Mouse (Mus musculus): ENCODE results near the gene Abca12. TPM values are rescaled to one million over a fixed set of nuclear protein-coding genes. Genes with fewer than 3 reads are reported as not detected.
A peak's percentile ranks its signal among the peaks of the same experiment; 100 is the strongest.

The Abca12 gene
- polyA plus RNA-seq, 1 experiment from 2014 or later, result 0.04 TPM

- DNase-seq (ENCODE audit: low spot score), result no peak
- Histone ChIP-seq H3K4me3 (no peak overlapping the region), H3K4me1 (peaks cover 17% of the 10 kb centered on the region; the same call in 1 of the 2 replicates), H3K9me3 (replicated peaks) (no peaks in the 10 kb centered on the region), H3K27ac (no peak overlapping the region), H3K27me3 (ENCODE audit: low read depth, poor library complexity, severe bottlenecking) (no peaks in the 10 kb centered on the region), H3K36me3 (no peaks in the 10 kb centered on the region)
- 48% methylated on average over 3 of the region's 3 CpGs for WGBS
Measured at GRCm38 (mm10) chr1:71306196-71306595, 108.5 kb downstream of the Abca12 start.

- H3K36me3 ChIP-seq, result no peaks in the 10 kb centered on the region
- H3K27me3 ChIP-seq (ENCODE audit: low read depth, poor library complexity, severe bottlenecking), result no peaks in the 10 kb centered on the region
- no peak overlapping the region for H3K4me3 ChIP-seq
- 93% methylated on average over 2 of the region's 2 CpGs for WGBS
- H3K9me3 ChIP-seq (replicated peaks), result no peaks in the 10 kb centered on the region
- no peak for DNase-seq (ENCODE audit: low spot score)
- peaks cover 17% of the 10 kb centered on the region; the same call in 1 of the 2 replicates for H3K4me1 ChIP-seq
- H3K27ac ChIP-seq, result no peak overlapping the region
Measured at GRCm38 (mm10) chr1:71304588-71304987, 110.1 kb downstream of the Abca12 start.

DNA sequence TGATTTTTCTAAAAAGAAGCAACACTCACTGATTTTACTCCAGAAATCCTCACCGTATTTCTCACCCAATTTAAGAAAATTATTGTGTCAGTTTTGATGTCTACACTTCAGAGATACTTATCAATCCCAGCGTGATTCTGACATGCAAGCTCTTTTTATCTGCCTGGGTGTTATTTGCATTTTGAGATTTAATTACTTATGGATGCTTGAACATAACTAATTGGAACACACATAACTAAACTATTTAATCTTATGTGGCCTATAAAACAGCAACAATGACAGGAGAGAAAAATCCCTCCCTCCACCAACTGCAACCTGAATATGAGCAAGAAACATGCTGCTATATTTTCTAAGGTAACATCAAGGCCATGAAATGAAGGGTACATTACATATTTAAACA, 117.7 kb downstream of the Abca12 start:
- H3K36me3 ChIP-seq, result no peaks in the 10 kb centered on the region
- WGBS, result 78% methylated on average over 2 of the region's 2 CpGs
- H3K27me3 ChIP-seq (ENCODE audit: low read depth, poor library complexity, severe bottlenecking), result no peaks in the 10 kb centered on the region
- DNase-seq (ENCODE audit: low spot score), result no peak
- H3K27ac ChIP-seq, result no peak overlapping the region
- no peaks in the 10 kb centered on the region for H3K4me1 ChIP-seq
- H3K4me3 ChIP-seq, result no peak overlapping the region
- no peaks in the 10 kb centered on the region for H3K9me3 ChIP-seq (replicated peaks)

GRCm38 (mm10) chr1:71296585-71296984, 118.1 kb downstream of the Abca12 start:
- Histone ChIP-seq H3K27me3 (ENCODE audit: low read depth, poor library complexity, severe bottlenecking) (no peaks in the 10 kb centered on the region), H3K27ac (no peak overlapping the region), H3K4me1 (no peaks in the 10 kb centered on the region), H3K9me3 (replicated peaks) (no peaks in the 10 kb centered on the region), H3K4me3 (no peak overlapping the region), H3K36me3 (no peaks in the 10 kb centered on the region)
- DNase-seq (ENCODE audit: low spot score), result no peak
- 78% methylated on average over 2 of the region's 2 CpGs for WGBS

DNA sequence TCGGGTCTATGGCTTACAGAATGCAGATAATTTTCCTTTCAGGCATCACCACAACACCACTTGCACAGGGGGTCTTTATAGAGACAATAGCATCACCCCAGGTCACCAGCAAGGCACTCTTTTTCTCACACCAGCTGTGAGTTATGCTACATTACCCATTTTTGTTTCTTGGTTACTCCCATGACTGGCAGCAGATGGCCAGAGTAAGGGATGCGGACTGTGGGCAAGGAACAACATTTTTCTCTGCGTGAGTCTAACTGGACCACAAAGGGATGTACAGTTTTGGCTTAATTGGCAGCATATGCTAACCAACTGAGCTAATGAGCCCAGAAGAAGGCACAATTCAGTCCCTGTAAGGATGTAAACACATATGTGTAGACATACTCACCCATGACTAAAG, 122.8 kb downstream of the Abca12 start:
- Histone ChIP-seq H3K27me3 (ENCODE audit: low read depth, poor library complexity, severe bottlenecking) (no peaks in the 10 kb centered on the region), H3K36me3 (no peaks in the 10 kb centered on the region), H3K4me1 (no peaks in the 10 kb centered on the region), H3K27ac (no peak overlapping the region), H3K4me3 (no peak overlapping the region), H3K9me3 (replicated peaks) (no peaks in the 10 kb centered on the region)
- 89% methylated on average over 3 of the region's 3 CpGs for WGBS
- no peak for DNase-seq (ENCODE audit: low spot score)

- H3K27ac ChIP-seq, result no peak overlapping the region
- WGBS, result 25% methylated on average over 5 of the region's 5 CpGs
- no peaks in the 10 kb centered on the region for H3K9me3 ChIP-seq (replicated peaks)
- H3K27me3 ChIP-seq (ENCODE audit: low read depth, poor library complexity, severe bottlenecking), result no peaks in the 10 kb centered on the region
- H3K4me1 ChIP-seq, result no peaks in the 10 kb centered on the region
- no peak overlapping the region for H3K4me3 ChIP-seq
- no peaks in the 10 kb centered on the region for H3K36me3 ChIP-seq
- peak; percentile 77 for DNase-seq (ENCODE audit: low spot score)
Measured at GRCm38 (mm10) chr1:71289511-71289910, 125.2 kb downstream of the Abca12 start.

DNA sequence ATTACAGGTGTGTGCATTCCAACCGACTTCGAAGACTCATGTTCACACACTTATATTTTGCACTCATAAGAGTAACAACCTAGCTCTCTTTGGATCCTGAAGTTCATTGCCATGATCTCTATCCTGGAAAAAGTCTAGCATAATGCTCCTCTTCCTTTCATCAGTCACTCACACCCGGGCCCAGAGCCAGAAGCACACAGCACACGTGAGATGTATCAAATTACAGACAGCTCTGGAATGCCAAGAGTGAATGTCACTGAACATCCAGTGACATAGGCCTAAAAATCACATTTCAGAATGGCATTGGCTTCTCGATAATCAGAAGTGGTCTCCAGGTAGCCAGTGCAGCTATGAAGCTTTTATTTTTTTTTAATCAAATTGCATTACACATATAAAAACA, 137.8 kb downstream of the Abca12 start:
- no peaks in the 10 kb centered on the region for H3K4me1 ChIP-seq
- no peak overlapping the region for H3K4me3 ChIP-seq
- H3K9me3 ChIP-seq (replicated peaks), result no peaks in the 10 kb centered on the region
- H3K36me3 ChIP-seq, result no peaks in the 10 kb centered on the region
- DNase-seq (ENCODE audit: low spot score), result no peak
- H3K27me3 ChIP-seq (ENCODE audit: low read depth, poor library complexity, severe bottlenecking), result no peaks in the 10 kb centered on the region
- no peak overlapping the region for H3K27ac ChIP-seq
- WGBS, result 56% methylated on average over 5 of the region's 5 CpGs

DNA sequence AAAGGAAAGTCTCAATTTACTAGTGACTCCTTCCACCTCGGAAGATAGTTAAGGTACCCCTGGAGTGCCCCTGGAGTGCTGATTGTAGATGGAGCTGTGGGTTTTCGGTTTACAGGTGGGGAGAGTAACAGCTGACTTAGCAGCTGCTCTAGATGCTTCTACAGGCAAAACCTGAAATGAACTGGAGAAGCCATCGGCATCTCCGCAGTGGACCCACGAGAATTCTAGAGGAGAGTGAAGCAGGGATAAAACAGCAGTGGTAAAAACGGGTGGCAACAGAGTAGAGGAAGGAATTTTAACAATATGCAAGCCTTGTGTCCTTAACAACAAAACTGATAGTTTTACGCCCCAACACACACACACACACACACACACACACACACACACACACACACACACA, 142.2 kb downstream of the Abca12 start:
- H3K27ac ChIP-seq, result no peak overlapping the region
- WGBS, result 81% methylated on average over 7 of the region's 7 CpGs
- H3K27me3 ChIP-seq (ENCODE audit: low read depth, poor library complexity, severe bottlenecking), result no peaks in the 10 kb centered on the region
- no peaks in the 10 kb centered on the region for H3K9me3 ChIP-seq (replicated peaks)
- H3K4me3 ChIP-seq, result no peak overlapping the region
- no peak for DNase-seq (ENCODE audit: low spot score)
- H3K36me3 ChIP-seq, result no peaks in the 10 kb centered on the region
- no peaks in the 10 kb centered on the region for H3K4me1 ChIP-seq

- Histone ChIP-seq H3K27ac (no peak overlapping the region), H3K9me3 (replicated peaks) (no peaks in the 10 kb centered on the region), H3K4me3 (no peak overlapping the region), H3K4me1 (no peaks in the 10 kb centered on the region), H3K27me3 (ENCODE audit: low read depth, poor library complexity, severe bottlenecking) (no peaks in the 10 kb centered on the region), H3K36me3 (no peaks in the 10 kb centered on the region)
- no peak for DNase-seq (ENCODE audit: low spot score)
- WGBS, result 81% methylated on average over 8 of the region's 8 CpGs
Measured at GRCm38 (mm10) chr1:71272077-71272476, 142.6 kb downstream of the Abca12 start.

DNA sequence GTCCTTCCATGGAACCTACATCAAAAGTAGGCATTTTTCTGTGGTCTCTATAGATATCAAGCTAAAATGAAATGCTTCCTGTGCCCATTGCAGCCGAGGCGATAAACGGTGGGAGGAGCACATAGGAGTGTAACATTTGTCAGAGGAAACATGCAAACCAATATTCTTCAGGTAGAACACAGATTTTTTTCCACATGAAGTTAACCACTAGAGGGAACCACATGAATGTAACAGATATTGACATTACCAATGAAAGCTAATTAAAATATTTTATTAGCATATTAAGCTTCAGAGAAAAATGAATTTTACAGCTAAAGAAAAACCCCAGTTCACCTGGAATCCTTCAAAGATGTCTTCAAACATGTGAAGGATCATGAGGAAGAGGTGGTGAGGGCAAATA, 144.6 kb downstream of the Abca12 start:
- H3K9me3 ChIP-seq (replicated peaks), result no peaks in the 10 kb centered on the region
- H3K4me1 ChIP-seq, result no peaks in the 10 kb centered on the region
- H3K27me3 ChIP-seq (ENCODE audit: low read depth, poor library complexity, severe bottlenecking), result no peaks in the 10 kb centered on the region
- WGBS, result 95% methylated on average over 3 of the region's 3 CpGs
- no peaks in the 10 kb centered on the region for H3K36me3 ChIP-seq
- no peak for DNase-seq (ENCODE audit: low spot score)
- H3K27ac ChIP-seq, result no peak overlapping the region
- H3K4me3 ChIP-seq, result no peak overlapping the region

DNA sequence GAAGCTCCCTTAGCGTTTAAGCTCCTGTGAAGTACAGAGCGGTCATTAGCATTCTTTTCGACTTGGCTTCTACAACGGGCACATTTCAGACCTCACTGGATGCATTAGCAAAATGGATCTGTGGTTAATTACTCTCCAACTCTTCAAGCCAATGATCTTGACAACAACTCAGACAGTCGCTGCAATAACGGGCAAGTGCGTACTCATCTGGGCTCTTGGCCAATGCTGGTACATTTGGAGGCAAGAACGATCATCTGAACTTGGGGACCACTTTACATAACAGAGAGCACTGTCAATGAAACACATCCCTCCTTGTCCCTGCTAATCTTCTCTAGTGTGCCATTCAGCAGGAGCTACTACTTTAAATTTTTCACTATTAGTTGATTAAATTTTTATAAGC, 148.1 kb downstream of the Abca12 start:
- Histone ChIP-seq H3K36me3 (no peaks in the 10 kb centered on the region), H3K4me1 (no peaks in the 10 kb centered on the region), H3K4me3 (no peak overlapping the region), H3K9me3 (replicated peaks) (no peaks in the 10 kb centered on the region), H3K27ac (no peak overlapping the region), H3K27me3 (ENCODE audit: low read depth, poor library complexity, severe bottlenecking) (no peaks in the 10 kb centered on the region)
- DNase-seq (ENCODE audit: low spot score), result no peak
- WGBS, result 92% methylated on average over 8 of the region's 8 CpGs

- Histone ChIP-seq H3K27ac (no peak overlapping the region), H3K27me3 (ENCODE audit: low read depth, poor library complexity, severe bottlenecking) (no peaks in the 10 kb centered on the region), H3K36me3 (no peaks in the 10 kb centered on the region), H3K4me3 (no peak overlapping the region), H3K4me1 (no peaks in the 10 kb centered on the region), H3K9me3 (replicated peaks) (no peaks in the 10 kb centered on the region)
- DNase-seq (ENCODE audit: low spot score), result no peak
- 95% methylated on average over 7 of the region's 7 CpGs for WGBS
Measured at GRCm38 (mm10) chr1:71263532-71263931, 151.2 kb downstream of the Abca12 start.

- no peaks in the 10 kb centered on the region for H3K27me3 ChIP-seq (ENCODE audit: low read depth, poor library complexity, severe bottlenecking)
- H3K9me3 ChIP-seq (replicated peaks), result no peaks in the 10 kb centered on the region
- no peaks in the 10 kb centered on the region for H3K36me3 ChIP-seq
- no peaks in the 10 kb centered on the region for H3K4me1 ChIP-seq
- H3K27ac ChIP-seq, result no peak overlapping the region
- DNase-seq (ENCODE audit: low spot score), result no peak
- WGBS, result 57% methylated on average over 3 of the region's 3 CpGs
- no peak overlapping the region for H3K4me3 ChIP-seq
Measured at GRCm38 (mm10) chr1:71244647-71245046, 170.1 kb downstream of the Abca12 start.

DNA sequence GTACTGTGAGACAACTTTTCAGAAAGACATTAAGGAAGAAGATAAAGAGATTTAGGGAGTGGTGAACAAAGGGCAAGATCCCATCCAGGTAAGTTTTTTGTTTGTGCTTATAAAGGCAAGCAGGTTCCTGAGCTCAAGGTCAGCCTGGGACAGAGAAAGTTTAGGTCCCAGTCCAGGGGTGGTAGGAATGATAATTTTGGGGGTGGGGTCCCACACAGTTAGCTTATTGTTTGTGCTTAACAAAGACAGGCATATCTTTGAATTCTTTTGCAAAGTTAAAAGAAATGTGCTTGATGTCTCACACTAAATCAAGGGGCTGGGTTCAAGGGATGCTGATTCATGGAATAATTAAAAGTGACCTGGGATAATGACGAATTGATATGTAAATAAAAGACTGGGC, 173.3 kb downstream of the Abca12 start:
- no peak for DNase-seq (ENCODE audit: low spot score)
- Histone ChIP-seq H3K27ac (no peak overlapping the region), H3K4me1 (no peaks in the 10 kb centered on the region), H3K36me3 (no peaks in the 10 kb centered on the region), H3K4me3 (no peak overlapping the region), H3K27me3 (ENCODE audit: low read depth, poor library complexity, severe bottlenecking) (no peaks in the 10 kb centered on the region), H3K9me3 (replicated peaks) (no peaks in the 10 kb centered on the region)
- 85% methylated on average over 1 of the region's 1 CpGs for WGBS

Measured in limb, embryonic 10.5 days (tissue).